Mouse (Mus musculus) myocyte (in vitro differentiated cells): ENCODE results near the gene Nptxr. TPM values are rescaled to one million over a fixed set of nuclear protein-coding genes. Genes with fewer than 3 reads are reported as not detected.

Experiments used
- H3K27me3 ChIP-seq: one replicate; pipeline ENCODE4 v1.6.1; 2011; ENCODE audit not compliant: control insufficient read depth, insufficient read depth, insufficient read length
- H3K36me3 ChIP-seq: one replicate; pipeline ENCODE4 v1.6.1; 2011; ENCODE audit not compliant: control insufficient read depth, insufficient read depth
- H3K4me2 ChIP-seq: one replicate; pipeline ENCODE4 v1.6.1; 2011; ENCODE audit warnings: low read depth, control low read depth
- H3K4me3 ChIP-seq: one replicate; pipeline ENCODE4 v1.5.1; 2011; ENCODE audit warnings: mild to moderate bottlenecking, control low read depth, moderate library complexity
- H3K79me2 ChIP-seq: one replicate; pipeline ENCODE4 v1.6.1; 2011; ENCODE audit not compliant: control insufficient read depth, insufficient read depth
- H3ac ChIP-seq: one replicate; pipeline ENCODE4 v1.6.1; 2011; ENCODE audit not compliant: control insufficient read depth, insufficient read length
- CEBPB ChIP-seq: IDR thresholded peaks from 2 replicates; pipeline ENCODE4 v1.6.1; 2011; ENCODE audit warnings: mild to moderate bottlenecking, moderate library complexity; ENCODE audit not compliant: poor library complexity, insufficient read depth, severe bottlenecking
- E2F4 ChIP-seq: IDR thresholded peaks from one replicate; pipeline ENCODE4 v1.6.1; 2011; ENCODE audit warnings: mild to moderate bottlenecking, control low read depth, moderate library complexity; ENCODE audit not compliant: insufficient read depth
- MAX ChIP-seq: IDR thresholded peaks from one replicate; pipeline ENCODE4 v1.6.1; 2011; ENCODE audit warnings: low read depth, mild to moderate bottlenecking, control low read depth
- MYOD1 ChIP-seq, 3 experiments: IDR thresholded peaks; one replicate each; pipeline ENCODE4 v1.6.1; 2011; ENCODE audit warnings: control low read depth in 2 of 3, low read depth in 2 of 3, mild to moderate bottlenecking in 2 of 3, moderate library complexity in 1 of 3; ENCODE audit not compliant: insufficient read length in 2 of 3, control insufficient read depth in 1 of 3
- MYOG ChIP-seq, 3 experiments: IDR thresholded peaks; one replicate each; pipeline ENCODE4 v1.6.1; 2011; ENCODE audit warnings: control low read depth in 2 of 3, low read depth in 2 of 3, mild to moderate bottlenecking in 2 of 3; ENCODE audit not compliant: insufficient read length in 2 of 3, control insufficient read depth in 1 of 3, insufficient read depth in 1 of 3
- POLR2A ChIP-seq: IDR thresholded peaks from one replicate; pipeline ENCODE4 v1.6.1; 2011; ENCODE audit warnings: low read depth, mild to moderate bottlenecking, control low read depth, moderate library complexity; ENCODE audit not compliant: insufficient read length
- POLR2AphosphoS2 ChIP-seq: IDR thresholded peaks from one replicate; pipeline ENCODE4 v1.6.1; 2011; ENCODE audit warnings: low read depth, control low read depth; ENCODE audit not compliant: insufficient read length
- REST ChIP-seq: IDR thresholded peaks from one replicate; pipeline ENCODE4 v1.6.1; 2011; ENCODE audit warnings: mild to moderate bottlenecking, control low read depth, moderate library complexity; ENCODE audit not compliant: insufficient read depth, insufficient read length
- SRF ChIP-seq: IDR thresholded peaks from one replicate; pipeline ENCODE4 v1.6.1; 2011; ENCODE audit warnings: low read depth; ENCODE audit not compliant: control insufficient read depth, insufficient read length
- TCF12 ChIP-seq: IDR thresholded peaks from one replicate; pipeline ENCODE4 v1.6.1; 2011; ENCODE audit warnings: mild to moderate bottlenecking, control low read depth; ENCODE audit not compliant: poor library complexity, insufficient read depth, severe bottlenecking
- TCF3 ChIP-seq: IDR thresholded peaks from one replicate; pipeline ENCODE4 v1.6.1; 2011; ENCODE audit warnings: low read depth, control low read depth; ENCODE audit not compliant: insufficient read length
- USF1 ChIP-seq: IDR thresholded peaks from one replicate; pipeline ENCODE4 v1.6.1; 2011; ENCODE audit warnings: low read depth, mild to moderate bottlenecking, control low read depth, moderate library complexity
- polyA plus RNA-seq: library from polyadenylated mRNA; unstranded; fragments of >200 nt; fragmentation: generic; extraction: Trizol; gene quantifications from one replicate; pipeline ENCODE4 v1.2.1, GENCODE M21; 2012; ENCODE audit warnings: missing spikeins

Nptxr gene
- polyA plus RNA-seq, 1 experiment: 14.3 TPM

GRCm38 (mm10) chr15:79810061-79810460 is 5.5 kb upstream of the Nptxr start:
- Histone ChIP-seq H3K27me3 (no peaks in the 10 kb centered on the region), H3K4me3 (no peak overlapping the region), H3K79me2 (no peaks in the 10 kb centered on the region), H3K4me2 (no peak overlapping the region), H3K36me3 (no peaks in the 10 kb centered on the region), H3ac (no peak overlapping the region)
- TF ChIP-seq TCF12: no peak
- TF ChIP-seq MYOG (IDR thresholded peaks at IDR 0.05; ENCODE audit: control insufficient read depth in 1 of 3, insufficient read depth in 1 of 3, insufficient read length in 2 of 3, low read depth in 2 of 3): no peak
- TF ChIP-seq SRF: no peak
- TF ChIP-seq POLR2AphosphoS2: no peak

DNA sequence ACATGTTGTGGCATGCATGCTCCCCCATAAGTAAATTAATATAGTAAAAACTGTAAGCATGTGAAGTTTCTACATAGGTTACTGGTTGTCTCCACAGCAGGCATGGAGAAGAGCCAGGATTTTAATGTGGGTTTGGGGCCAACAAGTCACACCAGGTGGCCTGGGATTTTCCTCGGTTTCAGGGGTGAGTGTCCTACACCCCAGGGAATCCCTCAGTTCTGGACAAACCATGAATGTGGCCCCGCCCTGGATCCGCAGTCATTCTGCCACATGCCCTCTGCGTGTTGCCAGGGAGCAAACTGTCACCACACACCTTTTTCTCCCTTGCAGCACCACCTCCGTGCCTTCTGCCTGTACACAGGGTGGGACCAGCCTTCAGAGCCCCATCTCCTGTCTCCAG is 4.1 kb upstream of the Nptxr start:
- TF ChIP-seq POLR2AphosphoS2 (no peak), MYOD1 (IDR thresholded peaks at IDR 0.05; ENCODE audit: control insufficient read depth in 1 of 3, insufficient read length in 2 of 3, low read depth in 2 of 3) (no peak), CEBPB (no peak)
- no peak overlapping the region for H3K4me2 ChIP-seq
- no peak overlapping the region for H3K4me3 ChIP-seq
- no peaks in the 10 kb centered on the region for H3K36me3 ChIP-seq
- no peaks in the 10 kb centered on the region for H3K79me2 ChIP-seq
- no peak overlapping the region for H3ac ChIP-seq
- peaks cover 4% of the 10 kb centered on the region for H3K27me3 ChIP-seq

DNA sequence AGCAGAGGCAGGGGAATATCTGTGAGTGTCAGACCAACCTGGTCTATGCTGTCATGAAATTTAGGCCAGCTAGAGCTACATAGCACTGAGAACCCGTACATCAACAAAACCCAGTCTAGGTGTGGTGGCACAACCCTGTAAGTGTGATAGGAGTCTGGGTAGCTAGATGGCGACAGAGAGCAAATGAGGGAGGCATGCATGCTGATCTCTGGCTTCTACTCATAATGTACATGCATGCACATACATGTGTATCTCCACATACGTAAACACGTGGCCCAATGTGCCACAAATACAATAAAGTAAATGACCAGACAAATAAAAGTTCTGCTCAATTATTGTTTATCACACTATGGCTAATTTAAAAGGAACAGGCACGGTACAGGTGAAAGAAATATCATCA is 3.5 kb upstream of the Nptxr start:
- Histone ChIP-seq H3K27me3 (peaks cover 4% of the 10 kb centered on the region), H3K79me2 (no peaks in the 10 kb centered on the region)

GRCm38 (mm10) chr15:79807050-79807449 is 2.5 kb upstream of the Nptxr start:
- peaks cover 4% of the 10 kb centered on the region for H3K27me3 ChIP-seq
- TF ChIP-seq CEBPB: no peak
- TF ChIP-seq E2F4: no peak
- TF ChIP-seq POLR2AphosphoS2: no peak
- no peak for TF ChIP-seq REST
- TF ChIP-seq MYOG (IDR thresholded peaks at IDR 0.05; ENCODE audit: control insufficient read depth in 1 of 3, insufficient read depth in 1 of 3, insufficient read length in 2 of 3, low read depth in 2 of 3): no peak
- TF ChIP-seq MAX: no peak
- no peak for TF ChIP-seq TCF12
- no peak for TF ChIP-seq TCF3
- TF ChIP-seq USF1: no peak
- no peak for TF ChIP-seq MYOD1 (IDR thresholded peaks at IDR 0.05; ENCODE audit: control insufficient read depth in 1 of 3, insufficient read length in 2 of 3, low read depth in 2 of 3)
- TF ChIP-seq SRF: no peak
- TF ChIP-seq POLR2A: no peak
- no peaks in the 10 kb centered on the region for H3K79me2 ChIP-seq
- H3ac ChIP-seq: no peak overlapping the region
- no peaks in the 10 kb centered on the region for H3K36me3 ChIP-seq
- H3K4me3 ChIP-seq: no peak overlapping the region
- no peak overlapping the region for H3K4me2 ChIP-seq

More for the DNA sequence above, 3.5 kb upstream of the Nptxr start:
- Histone ChIP-seq H3K4me2 (peak overlapping the region; percentile 45), H3ac (no peak overlapping the region), H3K36me3 (no peaks in the 10 kb centered on the region), H3K4me3 (no peak overlapping the region)
- TF ChIP-seq MYOG (IDR thresholded peaks at IDR 0.05; ENCODE audit: control insufficient read depth in 1 of 3, insufficient read depth in 1 of 3, insufficient read length in 2 of 3, low read depth in 2 of 3) (no peak), CEBPB (no peak), POLR2A (no peak), E2F4 (no peak), MYOD1 (IDR thresholded peaks at IDR 0.05; ENCODE audit: control insufficient read depth in 1 of 3, insufficient read length in 2 of 3, low read depth in 2 of 3) (no peak), MAX (no peak), POLR2AphosphoS2 (no peak), REST (no peak), TCF12 (no peak), USF1 (no peak), TCF3 (no peak), SRF (no peak)

DNA sequence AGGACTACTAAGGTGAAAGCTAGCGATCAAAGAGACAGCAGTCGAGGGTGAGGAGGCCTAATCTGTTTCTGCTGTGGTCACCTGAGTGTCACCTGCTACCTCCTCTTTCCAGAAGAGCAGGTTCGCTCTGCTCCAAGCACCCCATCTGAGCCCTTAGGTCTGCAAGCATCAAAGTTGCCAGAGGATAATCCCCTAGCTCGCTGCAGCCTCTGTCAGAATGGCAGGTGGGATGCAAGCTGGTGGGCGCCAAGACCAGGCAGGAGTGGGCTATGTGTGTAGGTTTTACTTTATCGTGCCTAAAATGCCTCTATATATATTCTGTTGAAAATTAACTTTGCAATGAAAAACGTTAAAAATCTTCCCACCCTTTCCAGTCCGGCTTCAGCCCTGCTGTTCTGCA is 680 bp upstream of the Nptxr start:
- Histone ChIP-seq H3ac (no peak overlapping the region), H3K79me2 (no peaks in the 10 kb centered on the region), H3K4me3 (peak overlapping the region; percentile 18), H3K36me3 (no peaks in the 10 kb centered on the region), H3K27me3 (peaks cover 4% of the 10 kb centered on the region), H3K4me2 (peak overlapping the region; percentile 78)
- TF ChIP-seq MYOD1 (IDR thresholded peaks at IDR 0.05; ENCODE audit: control insufficient read depth in 1 of 3, insufficient read length in 2 of 3, low read depth in 2 of 3) (no peak), TCF12 (no peak)
